ENCODE assay signal across 8 mouse cellular contexts in the genomic region with DNA sequence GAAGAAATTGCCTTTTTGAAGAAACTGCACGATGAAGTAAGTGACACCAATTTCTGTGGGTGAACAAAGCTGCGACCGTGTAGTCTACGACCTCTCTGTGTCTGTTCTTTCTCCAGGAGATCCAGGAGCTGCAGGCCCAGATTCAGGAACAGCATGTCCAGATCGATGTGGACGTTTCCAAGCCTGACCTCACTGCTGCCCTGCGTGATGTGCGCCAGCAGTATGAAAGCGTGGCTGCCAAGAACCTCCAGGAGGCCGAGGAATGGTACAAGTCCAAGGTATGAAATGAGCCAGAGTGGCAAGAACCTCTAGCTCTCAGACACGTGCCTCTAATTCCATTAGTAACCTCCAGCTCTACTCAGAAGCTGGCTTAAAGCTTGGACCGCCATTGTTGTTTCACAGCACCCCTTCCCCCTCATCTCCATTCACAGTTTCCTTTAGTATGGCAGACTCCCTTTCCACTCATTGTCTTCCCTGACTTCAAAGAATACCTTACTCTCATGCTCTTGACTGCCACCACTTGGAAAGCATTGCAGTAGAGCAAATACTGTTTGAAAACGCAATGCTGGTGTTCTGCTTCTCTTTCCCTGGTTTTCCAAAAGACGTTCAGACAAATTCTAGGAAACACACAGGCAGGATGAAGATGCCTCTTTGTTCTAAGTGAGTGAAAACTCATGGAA. TPM values are rescaled to one million over a fixed set of nuclear protein-coding genes. Genes with fewer than 3 reads are reported as not detected.
A peak's percentile ranks its signal among the peaks of the same experiment; 100 is the strongest.
DNase-seq lines count a peak whose midpoint lies in the region; ATAC-seq and TF ChIP-seq lines count a peak whose summit lies in the region.

No protein-coding gene starts in this region.

- no peak overlapping the region for H3K4me3 ChIP-seq in kidney, postnatal 0 days (replicated peaks; ENCODE audit: low read depth, low read length)
- no peak overlapping the region for H3K4me3 ChIP-seq in kidney, embryonic 14.5 days (ENCODE audit: low read length)
- H3K4me3 ChIP-seq in forebrain, embryonic 14.5 days (ENCODE audit: low read depth, low read length), result no peak overlapping the region
- H3K4me3 ChIP-seq in hindbrain, embryonic 14.5 days (replicated peaks; ENCODE audit: low read length), result no peak overlapping the region

- H3K4me2 ChIP-seq in kidney, postnatal 0 days (ENCODE audit: low read length), result no peak overlapping the region
- H3K4me2 ChIP-seq in kidney, embryonic 14.5 days (replicated peaks; ENCODE audit: low read depth, low read length), result no peak overlapping the region
- no peak overlapping the region for H3K4me2 ChIP-seq in forebrain, embryonic 14.5 days (ENCODE audit: low read length)
- H3K4me2 ChIP-seq in hindbrain, embryonic 14.5 days (replicated peaks), result peak overlapping the region; percentile 11

- H3K9me3 ChIP-seq in kidney, postnatal 0 days (replicated peaks; ENCODE audit: low read length), result no peaks in the 10 kb centered on the region
- no peaks in the 10 kb centered on the region for H3K9me3 ChIP-seq in kidney, embryonic 14.5 days (ENCODE audit: control insufficient read depth, low read length)
- no peaks in the 10 kb centered on the region for H3K9me3 ChIP-seq in forebrain, embryonic 14.5 days (replicated peaks; ENCODE audit: control insufficient read depth, low read length)
- no peaks in the 10 kb centered on the region for H3K9me3 ChIP-seq in hindbrain, embryonic 14.5 days (ENCODE audit: control insufficient read depth, low read length)

- no peaks in the 10 kb centered on the region for H3K4me1 ChIP-seq in kidney, postnatal 0 days (replicated peaks; ENCODE audit: insufficient read depth, low read length)
- peaks cover 4% of the 10 kb centered on the region; the same call in 1 of the 2 replicates for H3K4me1 ChIP-seq in kidney, embryonic 14.5 days (ENCODE audit: control insufficient read depth, insufficient read depth, low read length)
- peaks cover 8% of the 10 kb centered on the region; the same call in 1 of the 2 replicates for H3K4me1 ChIP-seq in forebrain, embryonic 14.5 days (ENCODE audit: control insufficient read depth, insufficient read depth, low read length)
- H3K4me1 ChIP-seq in hindbrain, embryonic 14.5 days (replicated peaks; ENCODE audit: control insufficient read depth, insufficient read depth, low read length), result peaks cover 3% of the 10 kb centered on the region; the same call in 1 of the 2 replicates

- ATAC-seq in kidney, postnatal 0 days (replicated peaks; ENCODE audit: low FRiP score, low read depth), result no peak
- ATAC-seq in kidney, embryonic 14.5 days (ENCODE audit: low FRiP score, low TSS enrichment), result no peak
- ATAC-seq in forebrain, embryonic 14.5 days, result no peak
- no peak for ATAC-seq in hindbrain, embryonic 14.5 days (ENCODE audit: low FRiP score)
- ATAC-seq in erythroblast, adult 5-6 weeks (replicated peaks; ENCODE audit: low FRiP score, poor library complexity, severe bottlenecking), result no peak
- no peak for ATAC-seq in erythroid progenitor cell, adult 5-6 weeks (replicated peaks; ENCODE audit: low FRiP score, poor library complexity, severe bottlenecking)

- peak; percentile 17; the same call in 1 of the 2 replicates for TF ChIP-seq CTCF in kidney, postnatal 0 days (IDR thresholded peaks at IDR 0.05; ENCODE audit: low read depth)

- no peak overlapping the region for H3K27ac ChIP-seq in kidney, postnatal 0 days
- H3K27ac ChIP-seq in kidney, embryonic 14.5 days (ENCODE audit: low read depth, low read length), result no peak overlapping the region
- H3K27ac ChIP-seq in forebrain, embryonic 14.5 days (ENCODE audit: low read depth, low read length), result no peak overlapping the region
- no peak overlapping the region for H3K27ac ChIP-seq in hindbrain, embryonic 14.5 days

- 84% methylated on average over 14 of the region's 14 CpGs for WGBS in kidney, postnatal 0 days
- whole genome bisulfite sequencing in kidney, embryonic 14.5 days, result 85% methylated on average over 14 of the region's 14 CpGs
- WGBS in forebrain, embryonic 14.5 days, result 61% methylated on average over 14 of the region's 14 CpGs
- 52% methylated on average over 14 of the region's 14 CpGs for WGBS in hindbrain, embryonic 14.5 days

- DNase-seq in kidney, postnatal 0 days (ENCODE audit: low spot score), result no peak
- peak; percentile 19 for DNase-seq in adipocyte (ENCODE audit: low spot score)
- DNase-seq in forebrain, embryonic 14.5 days (ENCODE audit: low spot score), result peak; percentile 19
- no peak for DNase-seq in hindbrain, embryonic 14.5 days (ENCODE audit: low spot score)
- DNase-seq in spleen, postnatal 10 days (ENCODE audit: low spot score in 2 of 2), result no peak

- no peaks in the 10 kb centered on the region for H3K27me3 ChIP-seq in kidney, postnatal 0 days (ENCODE audit: insufficient read depth, low read length)
- no peaks in the 10 kb centered on the region for H3K27me3 ChIP-seq in kidney, embryonic 14.5 days (ENCODE audit: control insufficient read depth, insufficient read depth, low read length)
- no peaks in the 10 kb centered on the region for H3K27me3 ChIP-seq in forebrain, embryonic 14.5 days (replicated peaks; ENCODE audit: control insufficient read depth, insufficient read depth, low read length)
- no peaks in the 10 kb centered on the region for H3K27me3 ChIP-seq in hindbrain, embryonic 14.5 days (ENCODE audit: control insufficient read depth, insufficient read depth, low read length)

- H3K36me3 ChIP-seq in kidney, postnatal 0 days (ENCODE audit: insufficient read depth, low read length), result peaks cover 17% of the 10 kb centered on the region; the same call in 1 of the 2 replicates
- H3K36me3 ChIP-seq in kidney, embryonic 14.5 days (ENCODE audit: control insufficient read depth, insufficient read depth, low read length), result peaks cover 43% of the 10 kb centered on the region
- peaks cover 52% of the 10 kb centered on the region for H3K36me3 ChIP-seq in forebrain, embryonic 14.5 days (ENCODE audit: control insufficient read depth, insufficient read depth, low read length)
- H3K36me3 ChIP-seq in hindbrain, embryonic 14.5 days (replicated peaks; ENCODE audit: control insufficient read depth, insufficient read depth), result peaks cover 54% of the 10 kb centered on the region

- H3K9ac ChIP-seq in kidney, postnatal 0 days (ENCODE audit: low read depth, low read length), result no peak overlapping the region
- no peak overlapping the region for H3K9ac ChIP-seq in kidney, embryonic 14.5 days (ENCODE audit: low read depth, low read length)
- H3K9ac ChIP-seq in forebrain, embryonic 14.5 days (ENCODE audit: low read length), result no peak overlapping the region
- no peak overlapping the region for H3K9ac ChIP-seq in hindbrain, embryonic 14.5 days

RNA-seq across cellular contexts. Expression of gene Vim, which starts 4.9 kb away (rescaled TPM):
- polyA plus RNA-seq in kidney, postnatal 0 days (2015; fragmentation: Nextera tagmentation; extraction: Ambion mirVana), result 414 and 447 TPM in 2 replicates
- polyA plus RNA-seq in kidney, embryonic 14.5 days (2014; fragmentation: Nextera tagmentation; extraction: Ambion mirVana), result 430 and 475 TPM in 2 replicates
- 594 and 700 TPM in 2 replicates for polyA plus RNA-seq in forebrain, embryonic 14.5 days (2014; fragmentation: Nextera tagmentation; extraction: Ambion mirVana)
- polyA plus RNA-seq in hindbrain, embryonic 14.5 days (2014; fragmentation: Nextera tagmentation; extraction: Ambion mirVana), result 448 TPM in 2 replicates
- 309 and 388 TPM in 2 replicates for total RNA-seq in erythroblast, adult 5-6 weeks (2015; ENCODE audit: low replicate concordance)
- total RNA-seq in erythroblast, adult 5-6 weeks (2017; ENCODE audit: low replicate concordance), result 216 and 250 TPM in 2 replicates
- total RNA-seq in erythroid progenitor cell, adult 5-6 weeks (2015; ENCODE audit: low replicate concordance), result 175 and 244 TPM in 2 replicates
- 125 and 130 TPM in 2 replicates for total RNA-seq in erythroid progenitor cell, adult 5-6 weeks (2017; ENCODE audit: low replicate concordance)

RNA-seq across cellular contexts. Expression of gene Trdmt1, which starts 34.1 kb away (rescaled TPM):
- 12.6 and 14.0 TPM in 2 replicates for polyA plus RNA-seq in kidney, postnatal 0 days (2015; fragmentation: Nextera tagmentation; extraction: Ambion mirVana)
- polyA plus RNA-seq in kidney, embryonic 14.5 days (2014; fragmentation: Nextera tagmentation; extraction: Ambion mirVana), result 12.8 and 16.3 TPM in 2 replicates
- polyA plus RNA-seq in forebrain, embryonic 14.5 days (2014; fragmentation: Nextera tagmentation; extraction: Ambion mirVana), result 11.1 and 12.0 TPM in 2 replicates
- 8.2 and 11.7 TPM in 2 replicates for polyA plus RNA-seq in hindbrain, embryonic 14.5 days (2014; fragmentation: Nextera tagmentation; extraction: Ambion mirVana)
- 8.6 and 9.2 TPM in 2 replicates for total RNA-seq in erythroblast, adult 5-6 weeks (2015; ENCODE audit: low replicate concordance)
- 2.2 and 3.8 TPM in 2 replicates for total RNA-seq in erythroblast, adult 5-6 weeks (2017; ENCODE audit: low replicate concordance)
- 4.6 and 9.7 TPM in 2 replicates for total RNA-seq in erythroid progenitor cell, adult 5-6 weeks (2015; ENCODE audit: low replicate concordance)
- 1.7 and 5.8 TPM in 2 replicates for total RNA-seq in erythroid progenitor cell, adult 5-6 weeks (2017; ENCODE audit: low replicate concordance)

Comparison
In these comparisons a context has a peak if more than half of its experiments do, and no peak if none do; other contexts are left out.
1. DNase-seq: peak in adipocyte (single experiment) and forebrain, embryonic 14.5 days (single experiment); none in kidney, postnatal 0 days (single experiment), hindbrain, embryonic 14.5 days (single experiment) and spleen, postnatal 10 days (0 of 2).